Mouse (Mus musculus): ENCODE data around the gene Robo1.

Gene Robo1

GRCm38 (mm10) chr16:72670240-72671038 is 362.3 kb downstream of the Robo1 start:
- in situ Hi-C loops (cut with MboI, MseI), result no loop called here

GRCm38 (mm10) chr16:72677234-72677633 is 369.1 kb downstream of the Robo1 start:
- in situ Hi-C loops (cut with MboI, MseI), result no loop called here

GRCm38 (mm10) chr16:72678450-72678849 is 370.3 kb downstream of the Robo1 start:
- in situ Hi-C loops (cut with MboI, MseI), result no loop called here

- in situ Hi-C loops (cut with MboI, MseI), result no loop called here
Observed at GRCm38 (mm10) chr16:72678947-72679558, 370.9 kb downstream of the Robo1 start.

- in situ Hi-C loops (cut with MboI, MseI), result no loop called here
Observed at GRCm38 (mm10) chr16:72685604-72686479, 377.7 kb downstream of the Robo1 start.

GRCm38 (mm10) chr16:72686480-72687053 is 378.5 kb downstream of the Robo1 start:
- in situ Hi-C loops (cut with MboI, MseI), result no loop called here

GRCm38 (mm10) chr16:72687651-72688050 is 379.5 kb downstream of the Robo1 start:
- in situ Hi-C loops (cut with MboI, MseI), result no loop called here

- in situ Hi-C loops (cut with MboI, MseI), result no loop called here
Observed at GRCm38 (mm10) chr16:72688185-72688681, 380.1 kb downstream of the Robo1 start.

- in situ Hi-C loops (cut with MboI, MseI), result no loop called here
Observed at GRCm38 (mm10) chr16:72691909-72692308, 383.8 kb downstream of the Robo1 start.

GRCm38 (mm10) chr16:72693446-72694274 is 385.6 kb downstream of the Robo1 start:
- in situ Hi-C loops (cut with MboI, MseI), result no loop called here

- in situ Hi-C loops (cut with MboI, MseI), result no loop called here
Observed at GRCm38 (mm10) chr16:72694787-72695186, 386.7 kb downstream of the Robo1 start.

- in situ Hi-C loops (cut with MboI, MseI), result no loop called here
Observed at GRCm38 (mm10) chr16:72699238-72700006, 391.3 kb downstream of the Robo1 start.

- in situ Hi-C loops (cut with MboI, MseI), result no loop called here
Observed at GRCm38 (mm10) chr16:72700297-72700696, 392.2 kb downstream of the Robo1 start.

- in situ Hi-C loops (cut with MboI, MseI), result no loop called here
Observed at GRCm38 (mm10) chr16:72703486-72703885, 395.4 kb downstream of the Robo1 start.

GRCm38 (mm10) chr16:72705851-72706250 is 397.7 kb downstream of the Robo1 start:
- in situ Hi-C loops (cut with MboI, MseI), result no loop called here

GRCm38 (mm10) chr16:72708526-72708925 is 400.4 kb downstream of the Robo1 start:
- in situ Hi-C loops (cut with MboI, MseI), result no loop called here

- in situ Hi-C loops (cut with MboI, MseI), result loop anchor here in 1 of 2 experiments (10.0 kb wide), 1 partner anchor 362 kb away; no protein-coding TSS in a partner anchor
Observed at GRCm38 (mm10) chr16:72717118-72717802, 409.2 kb downstream of the Robo1 start.

- in situ Hi-C loops (cut with MboI, MseI), result loop anchor here in 1 of 2 experiments (10.0 kb wide), 1 partner anchor 364 kb away; no protein-coding TSS in a partner anchor
Observed at GRCm38 (mm10) chr16:72719063-72719462, 411.0 kb downstream of the Robo1 start.

GRCm38 (mm10) chr16:72720979-72721378 is 412.9 kb downstream of the Robo1 start:
- in situ Hi-C loops (cut with MboI, MseI), result no loop called here
